Mouse (Mus musculus): ENCODE results near the gene Adh6b. TPM values are rescaled to one million over a fixed set of nuclear protein-coding genes. Genes with fewer than 3 reads are reported as not detected.
"Not testable (repeated sequence)": the region's sequence is repeated elsewhere in the genome, so short reads cannot be mapped to it uniquely, and the experiment has no call there.

Adh6b gene
- total RNA-seq, 2 experiments from 2014 or later = not detected

DNA sequence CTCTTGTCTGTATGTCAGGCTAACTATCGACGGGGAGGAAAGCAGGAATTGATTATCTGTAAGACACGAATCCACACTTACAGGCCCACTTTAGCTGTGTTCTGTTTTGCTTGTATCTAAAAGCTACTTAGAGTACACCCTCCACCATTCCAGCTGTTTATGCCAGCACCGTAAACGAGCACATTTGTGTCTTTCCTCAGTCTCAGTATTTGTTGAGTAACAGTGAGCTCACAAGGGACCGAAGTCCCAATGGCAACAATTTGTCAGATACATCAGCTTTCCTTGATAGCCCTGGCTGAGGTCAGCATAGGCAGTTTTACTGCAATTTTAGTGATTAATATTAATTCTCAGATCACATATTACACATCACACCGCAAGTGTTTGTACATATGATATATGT lies 17.3 kb downstream of the Adh6b start:
- ATAC-seq (ENCODE audit: poor library complexity, severe bottlenecking) = no peak

- ATAC-seq (ENCODE audit: poor library complexity, severe bottlenecking) = no peak
Observed at GRCm38 (mm10) chr3:138360721-138361120, 19.1 kb downstream of the Adh6b start.

DNA sequence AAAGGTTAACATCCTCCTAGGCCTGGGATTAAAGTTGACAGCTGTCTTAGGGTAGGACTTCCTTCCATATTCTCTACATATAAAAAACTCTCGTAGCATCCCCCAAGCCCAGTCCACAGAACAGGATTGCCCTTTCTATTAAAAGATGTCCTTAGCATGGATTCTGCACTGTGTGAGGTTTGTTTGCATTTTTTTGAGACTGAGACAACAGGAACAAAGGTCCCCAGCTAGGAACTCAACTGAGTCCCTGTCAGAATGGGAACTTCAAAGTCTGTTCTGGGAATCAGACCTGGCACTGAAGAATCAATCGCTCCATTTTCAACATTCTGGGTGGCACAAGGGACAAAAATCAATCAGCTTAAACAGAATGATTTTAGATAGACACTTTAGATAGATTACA lies 21.3 kb downstream of the Adh6b start:
- no peak for ATAC-seq (ENCODE audit: poor library complexity, severe bottlenecking)

- ATAC-seq (ENCODE audit: poor library complexity, severe bottlenecking) = no peak
Observed at GRCm38 (mm10) chr3:138366181-138366580, 24.6 kb downstream of the Adh6b start.

DNA sequence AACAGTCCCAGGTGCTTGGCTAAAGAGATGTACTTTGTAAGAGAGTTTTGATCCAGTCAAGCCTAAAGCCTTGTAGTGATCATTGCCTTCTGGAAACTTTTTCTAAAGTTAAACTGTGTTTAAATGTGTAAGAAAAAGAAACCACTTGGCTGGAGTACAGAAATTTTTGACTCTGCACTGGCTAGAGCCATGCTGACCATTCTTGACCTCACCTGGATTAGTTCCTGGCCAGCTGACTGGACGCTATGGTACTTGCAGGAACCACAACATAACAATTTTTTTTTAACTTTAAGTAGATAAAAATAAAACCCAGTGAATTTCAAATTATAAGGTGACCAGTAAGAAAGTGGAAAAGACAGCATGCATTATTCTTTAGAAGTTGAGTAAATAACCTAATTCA lies 28.0 kb downstream of the Adh6b start:
- no peak for ATAC-seq (ENCODE audit: poor library complexity, severe bottlenecking)

GRCm38 (mm10) chr3:138370289-138370688 lies 28.7 kb downstream of the Adh6b start:
- not testable (repeated sequence) for ATAC-seq (ENCODE audit: poor library complexity, severe bottlenecking)

- ATAC-seq (ENCODE audit: poor library complexity, severe bottlenecking) = no peak
Observed at GRCm38 (mm10) chr3:138373920-138374319, 32.3 kb downstream of the Adh6b start.

- no peak for ATAC-seq (ENCODE audit: poor library complexity, severe bottlenecking)
Observed at GRCm38 (mm10) chr3:138375148-138375547, 33.6 kb downstream of the Adh6b start.

DNA sequence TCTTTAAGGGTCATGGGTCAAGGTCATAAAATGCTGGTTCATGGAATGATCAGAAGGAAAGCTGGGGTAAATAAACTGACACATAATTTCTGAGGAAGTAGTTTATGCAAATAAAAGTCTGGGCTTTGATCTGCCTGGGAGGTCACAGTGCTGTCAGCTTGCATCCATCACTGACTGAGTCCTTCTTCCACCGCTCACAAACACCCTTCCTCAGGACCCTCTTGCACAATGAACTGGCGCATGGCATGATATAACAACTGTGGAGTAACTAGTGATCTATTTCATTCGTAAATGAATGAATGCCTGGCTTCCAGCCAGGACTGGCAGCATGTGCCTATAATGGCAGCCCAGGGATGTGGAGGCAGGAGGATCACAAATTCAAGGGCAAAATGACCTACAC lies 39.6 kb downstream of the Adh6b start:
- ATAC-seq (ENCODE audit: poor library complexity, severe bottlenecking) = no peak

DNA sequence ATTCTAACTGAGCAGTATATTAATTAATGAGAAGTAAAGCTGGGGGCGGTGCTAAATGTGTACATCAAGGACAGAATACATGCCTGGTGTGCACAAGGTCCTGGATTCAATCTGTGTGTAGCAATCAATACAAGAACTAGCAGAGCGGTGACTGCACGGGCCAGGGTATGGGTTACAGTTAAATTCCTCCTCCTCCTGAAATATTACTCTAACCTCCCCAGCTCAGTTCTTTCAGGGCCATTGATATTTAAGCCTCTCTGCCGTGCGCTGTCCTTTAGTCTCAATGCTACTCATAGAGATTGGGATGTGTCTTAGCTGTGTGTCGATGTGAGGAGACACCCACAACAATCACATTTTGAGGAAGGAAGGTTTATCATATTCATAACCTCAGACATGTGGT lies 45.6 kb downstream of the Adh6b start:
- no peak for ATAC-seq (ENCODE audit: poor library complexity, severe bottlenecking)

DNA sequence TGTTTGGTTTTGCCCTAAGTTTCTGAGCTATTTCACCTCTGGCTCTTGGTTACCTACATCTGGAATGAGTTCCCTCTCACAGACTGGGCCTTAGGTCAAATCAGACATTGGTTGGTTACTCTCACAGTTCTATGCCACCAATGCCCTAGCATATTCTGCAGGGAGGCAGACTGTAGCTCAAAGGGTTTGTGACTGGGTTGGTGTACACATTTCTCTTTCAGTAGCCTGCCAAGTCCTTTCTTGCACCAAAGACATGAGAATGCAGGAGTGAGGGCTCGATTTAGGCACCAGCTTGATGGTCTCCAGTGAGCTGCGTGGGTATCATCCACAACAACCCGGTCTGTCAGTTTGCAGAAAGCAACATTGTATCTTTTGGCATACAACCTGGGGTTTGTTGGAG lies 63.3 kb downstream of the Adh6b start:
- no peak for ATAC-seq (ENCODE audit: poor library complexity, severe bottlenecking)

DNA sequence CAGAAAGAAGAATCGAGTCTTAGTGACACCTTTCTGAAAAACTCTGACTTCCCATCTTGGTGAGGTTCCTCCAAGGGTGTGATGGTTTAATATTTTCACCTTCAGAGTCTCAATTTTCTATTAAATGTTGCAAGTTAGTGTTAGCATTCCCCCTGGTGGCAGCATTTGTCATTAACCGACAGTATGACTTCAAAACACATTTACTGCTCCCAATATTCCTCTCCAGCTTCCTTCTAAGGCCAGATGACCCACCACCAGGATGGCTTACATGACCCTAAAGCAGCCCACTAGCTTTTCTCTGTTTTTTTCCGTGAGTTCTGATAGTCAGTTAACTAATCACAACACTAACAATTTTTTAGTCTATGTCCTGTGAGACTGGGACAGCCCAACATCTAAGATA lies 63.8 kb downstream of the Adh6b start:
- ATAC-seq (ENCODE audit: poor library complexity, severe bottlenecking) = no peak

GRCm38 (mm10) chr3:138405840-138406239 lies 64.3 kb downstream of the Adh6b start:
- ATAC-seq (ENCODE audit: poor library complexity, severe bottlenecking) = no peak

DNA sequence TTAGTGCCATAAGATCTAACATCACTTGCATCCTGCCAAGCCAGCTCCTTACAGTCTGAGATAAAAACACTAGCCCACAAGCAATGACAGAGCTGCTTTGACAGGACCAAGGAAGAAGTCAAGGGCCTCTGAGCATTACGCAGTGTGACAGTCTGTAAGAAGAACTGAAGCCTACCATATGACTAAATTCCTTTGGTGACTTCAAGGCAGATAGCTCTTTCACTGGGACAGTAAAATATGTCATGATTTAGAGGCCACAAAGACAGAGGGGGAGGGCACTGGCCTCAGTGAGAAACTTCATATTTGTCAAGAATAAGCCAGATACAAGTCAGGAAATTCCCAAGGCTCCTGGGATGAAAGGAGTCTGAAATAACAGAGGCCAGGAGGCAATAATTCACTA lies 66.3 kb downstream of the Adh6b start:
- no peak for ATAC-seq (ENCODE audit: poor library complexity, severe bottlenecking)

Other genes with a start within 250 kb of the Adh6b start
- 2.1 and 2.5 TPM in 2 replicates for gene Trmt10a, start 198.3 kb upstream of the Adh6b start, total RNA-seq (2015)
- 2.7 and 7.4 TPM in 2 replicates for gene Trmt10a, start 198.3 kb upstream of the Adh6b start, total RNA-seq (2017)
- gene Mttp, start 196.8 kb upstream of the Adh6b start, total RNA-seq (2015) = 1.0 and 1.2 TPM in 2 replicates
- gene Mttp, start 196.8 kb upstream of the Adh6b start, total RNA-seq (2017) = 1.1 and 1.2 TPM in 2 replicates
- gene 4930579F01Rik, start 147.9 kb upstream of the Adh6b start, total RNA-seq (2015) = not detected in 2 replicates
- gene 4930579F01Rik, start 147.9 kb upstream of the Adh6b start, total RNA-seq (2017) = not detected in 2 replicates
- gene Adh7, start 124.0 kb upstream of the Adh6b start, total RNA-seq (2015) = not detected in 2 replicates
- gene Adh7, start 124.0 kb upstream of the Adh6b start, total RNA-seq (2017) = not detected in 2 replicates
- 0.96 TPM in 1 of 2 replicates, not detected in the other for gene Adh1, start 80.8 kb upstream of the Adh6b start, total RNA-seq (2015)
- gene Adh1, start 80.8 kb upstream of the Adh6b start, total RNA-seq (2017) = not detected in 2 replicates
- not detected in 2 replicates for gene Adh6a, start 28.5 kb upstream of the Adh6b start, total RNA-seq (2015)
- gene Adh6a, start 28.5 kb upstream of the Adh6b start, total RNA-seq (2017) = not detected in 2 replicates
- not detected in 2 replicates for gene Adh4, start 73.7 kb downstream of the Adh6b start, total RNA-seq (2015)
- gene Adh4, start 73.7 kb downstream of the Adh6b start, total RNA-seq (2017) = not detected in 2 replicates
- 67.0 and 85.0 TPM in 2 replicates for gene Adh5, start 101.3 kb downstream of the Adh6b start, total RNA-seq (2015)
- 67.1 and 71.1 TPM in 2 replicates for gene Adh5, start 101.3 kb downstream of the Adh6b start, total RNA-seq (2017)
- 20.9 and 24.0 TPM in 2 replicates for gene Metap1, start 147.7 kb downstream of the Adh6b start, total RNA-seq (2015)
- gene Metap1, start 147.7 kb downstream of the Adh6b start, total RNA-seq (2017) = 28.5 and 36.9 TPM in 2 replicates
- gene Eif4e, start 184.4 kb downstream of the Adh6b start, total RNA-seq (2015) = 179 and 204 TPM in 2 replicates
- 106 and 108 TPM in 2 replicates for gene Eif4e, start 184.4 kb downstream of the Adh6b start, total RNA-seq (2017)